Mouse (Mus musculus) layer of hippocampus, adult 18-20 months (tissue): ENCODE measurements at regions not wholly inside any gene's neighbourhood (a gene's known extent, or its start where the extent isn't known, plus 50 kb on each side); places are given as distances from the start of the nearest gene placed in this dataset.
A peak's percentile ranks its signal among the peaks of the same experiment; 100 is the strongest.
"Not testable (repeated sequence)": the region's sequence is repeated elsewhere in the genome, so short reads cannot be mapped to it uniquely, and the experiment has no call there.

ENCODE experiments used
- DNase-seq, 2 experiments: peaks; one replicate each; pipeline ENCODE4 v3.0.0; 2022; ENCODE audit warnings: low spot score in 2 of 2

GRCm38 (mm10) chr10:85242701-85243100 is 57.8 kb upstream of the Cry1 start:
- DNase-seq, result no peak

- no peak for DNase-seq
These were observed 58.7 kb upstream of the Cry1 start for GRCm38 (mm10) chr10:85243556-85243955.

GRCm38 (mm10) chr10:85265746-85266145 is 80.9 kb upstream of the Cry1 start:
- peak; percentile 12 to 34 for DNase-seq

GRCm38 (mm10) chr10:85266148-85266547 is 81.3 kb upstream of the Cry1 start:
- no peak for DNase-seq

- no peak for DNase-seq
These were observed 81.9 kb upstream of the Cry1 start for GRCm38 (mm10) chr10:85266796-85267195.

GRCm38 (mm10) chr10:85270209-85270608 is 85.3 kb upstream of the Cry1 start:
- DNase-seq, result no peak

GRCm38 (mm10) chr10:85276793-85277192 is 91.9 kb upstream of the Cry1 start:
- DNase-seq, result no peak

- DNase-seq, result no peak
These were observed 94.7 kb upstream of the Btbd11 start for GRCm38 (mm10) chr10:85291733-85292476.

- DNase-seq, result no peak
These were observed 94.1 kb upstream of the Btbd11 start for GRCm38 (mm10) chr10:85292477-85292855.

GRCm38 (mm10) chr10:85293071-85293783 is 93.4 kb upstream of the Btbd11 start:
- peak in 1 of 2 experiments; percentile 9 for DNase-seq

GRCm38 (mm10) chr10:85295133-85295887 is 91.3 kb upstream of the Btbd11 start:
- no peak for DNase-seq

- DNase-seq, result peak in 1 of 2 experiments; percentile 3
These were observed 74.8 kb upstream of the Btbd11 start for GRCm38 (mm10) chr10:85311781-85312180.

GRCm38 (mm10) chr10:85313331-85313730 is 73.3 kb upstream of the Btbd11 start:
- not testable (repeated sequence) for DNase-seq

GRCm38 (mm10) chr10:85320971-85321370 is 65.6 kb upstream of the Btbd11 start:
- no peak for DNase-seq

GRCm38 (mm10) chr10:85322280-85322679 is 64.3 kb upstream of the Btbd11 start:
- DNase-seq, result no peak

GRCm38 (mm10) chr10:85329382-85329781 is 57.2 kb upstream of the Btbd11 start:
- no peak for DNase-seq

- no peak for DNase-seq
These were observed 55.5 kb upstream of the Btbd11 start for GRCm38 (mm10) chr10:85330938-85331691.
